Mouse (Mus musculus) ES-E14 (cell line): ENCODE measurements around the gene Nos1ap. TPM values are rescaled to one million over a fixed set of nuclear protein-coding genes. Genes with fewer than 3 reads are reported as not detected.
A peak's percentile ranks its signal among the peaks of the same experiment; 100 is the strongest.

Source experiments
- DNase-seq: peaks from one replicate; pipeline ENCODE4 v3.0.0-alpha.2; 2013; ENCODE audit warnings: low read depth, low spot score
- H3K27ac ChIP-seq: 2 replicates; pipeline ENCODE4 v1.5.1; 2012; ENCODE audit warnings: low read depth, mild to moderate bottlenecking, low read length, moderate library complexity, mixed read lengths; ENCODE audit not compliant: poor library complexity, insufficient read depth, severe bottlenecking
- H3K36me3 ChIP-seq: 2 replicates; pipeline ENCODE4 v1.6.1; 2012; ENCODE audit warnings: mild to moderate bottlenecking, low read length, moderate library complexity, mixed read lengths; ENCODE audit not compliant: control insufficient read depth, poor library complexity, insufficient read depth, severe bottlenecking
- H3K4me1 ChIP-seq, 2 experiments: fragments of 150-350 bp in 1 of 2; sonication (generic) in 1 of 2; 2 replicates each; pipeline ENCODE4 v1.6.1; 2012; ENCODE audit warnings: low read length in 2 of 2, mild to moderate bottlenecking in 1 of 2, mixed read lengths in 1 of 2; ENCODE audit not compliant: control insufficient read depth in 2 of 2, insufficient read depth in 2 of 2, poor library complexity in 1 of 2
- H3K4me3 ChIP-seq, 2 experiments: fragments of 150-350 bp in 1 of 2; sonication (generic) in 1 of 2; 2 replicates each; pipeline ENCODE4 v1.5.1; 2012; ENCODE audit warnings: low read length in 2 of 2, low read depth in 1 of 2, mild to moderate bottlenecking in 1 of 2, mixed read lengths in 1 of 2; ENCODE audit not compliant: insufficient read depth in 1 of 2, poor library complexity in 1 of 2, severe bottlenecking in 1 of 2
- H3K9ac ChIP-seq: 2 replicates; pipeline ENCODE4 v1.6.1; 2012; ENCODE audit warnings: low read depth, mild to moderate bottlenecking, low read length, mixed read lengths; ENCODE audit not compliant: poor library complexity, insufficient read depth, severe bottlenecking
- H3K9me3 ChIP-seq: fragments of 150-350 bp; sonication (generic); 2 replicates; pipeline ENCODE4 v1.6.1; 2012; ENCODE audit warnings: low read depth, mild to moderate bottlenecking, low read length; ENCODE audit not compliant: control insufficient read depth, insufficient read depth
- CHD2 ChIP-seq: IDR thresholded peaks from 2 replicates; pipeline ENCODE4 v1.6.1; 2014; ENCODE audit warnings: mild to moderate bottlenecking, low read depth, low read length, inconsistent platforms
- HCFC1 ChIP-seq: IDR thresholded peaks from 2 replicates; pipeline ENCODE4 v1.6.1; 2012; ENCODE audit warnings: low read length, inconsistent platforms, borderline replicate concordance; ENCODE audit not compliant: insufficient read depth
- MAFK ChIP-seq: IDR thresholded peaks from 2 replicates; pipeline ENCODE4 v1.6.1; 2014; ENCODE audit warnings: mild to moderate bottlenecking, low read depth, low read length, inconsistent platforms; ENCODE audit not compliant: insufficient read depth
- ZC3H11A ChIP-seq: IDR thresholded peaks from 2 replicates; pipeline ENCODE4 v1.6.1; 2012; ENCODE audit warnings: low read depth, mild to moderate bottlenecking, inconsistent platforms, low read length, borderline replicate concordance
- ZNF384 ChIP-seq: IDR thresholded peaks from 2 replicates; pipeline ENCODE4 v1.6.1; 2012; ENCODE audit warnings: low read depth, low read length, inconsistent platforms
- in situ Hi-C, 2 experiments: fragments of 600-800 bp; cut with MboI; formaldehyde crosslinking; loops; one replicate each; pipeline ENCODE4 v1.15.1; 2025; ENCODE audit warnings: low sequenced_read_pairs in 2 of 2, inconsistent platforms in 1 of 2; ENCODE audit not compliant: unreplicated experiment in 2 of 2
- total RNA-seq: library from RNA; depleted of rRNA; stranded (reverse); fragments of 300-350 nt; gene quantifications from 2 replicates; pipeline ENCODE4 v1.2.3, GENCODE M21; 2012

The Nos1ap gene
- total RNA-seq, 1 experiment = 0.49 TPM

DNA sequence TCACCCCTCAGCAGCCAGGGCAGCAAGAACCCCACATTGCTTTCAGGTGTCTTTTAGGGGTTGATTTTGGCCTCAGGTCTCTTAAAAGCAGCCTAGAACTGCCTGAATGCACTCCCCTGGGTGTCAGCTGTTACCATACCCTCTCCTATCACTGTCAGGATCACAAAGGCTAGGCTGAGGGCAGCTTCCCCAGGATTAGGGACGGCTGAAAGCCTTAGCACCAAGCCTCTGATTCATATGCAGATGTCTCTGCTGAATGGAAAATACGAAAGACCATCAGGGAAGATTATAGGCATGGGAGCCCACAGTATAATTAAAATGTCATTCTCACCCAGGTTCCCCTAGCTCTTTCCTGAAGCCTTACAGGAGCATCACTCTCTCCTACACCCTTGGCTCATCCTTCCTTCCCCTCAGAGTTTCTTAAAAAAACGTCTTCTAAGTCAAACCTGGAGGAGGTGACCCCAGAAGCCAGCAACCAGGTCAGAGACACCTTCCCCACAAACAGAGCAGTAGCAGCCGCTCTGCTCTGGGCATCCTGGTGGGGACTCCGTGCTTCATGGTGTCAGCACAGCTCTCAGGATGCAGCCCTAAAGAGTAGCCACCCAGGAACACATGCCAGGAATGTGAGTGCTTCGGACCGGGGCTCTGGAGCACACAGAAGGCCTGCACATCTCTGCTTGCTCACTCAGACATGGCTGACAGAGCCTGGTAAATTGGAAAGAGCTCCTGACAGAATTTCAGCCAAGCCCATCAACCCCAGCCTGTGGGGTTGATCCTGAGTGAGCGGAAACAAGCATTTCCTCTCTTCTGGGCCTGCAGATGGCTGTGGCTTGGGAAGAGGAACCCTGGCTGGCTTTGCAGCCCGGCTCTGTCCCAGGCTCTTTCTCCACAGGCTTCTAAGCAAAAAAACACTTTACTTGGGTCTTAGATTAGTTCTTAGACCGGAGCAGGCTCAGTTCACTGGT, 111.7 kb downstream of the Nos1ap start:
- in situ Hi-C loops = no loop called here

DNA sequence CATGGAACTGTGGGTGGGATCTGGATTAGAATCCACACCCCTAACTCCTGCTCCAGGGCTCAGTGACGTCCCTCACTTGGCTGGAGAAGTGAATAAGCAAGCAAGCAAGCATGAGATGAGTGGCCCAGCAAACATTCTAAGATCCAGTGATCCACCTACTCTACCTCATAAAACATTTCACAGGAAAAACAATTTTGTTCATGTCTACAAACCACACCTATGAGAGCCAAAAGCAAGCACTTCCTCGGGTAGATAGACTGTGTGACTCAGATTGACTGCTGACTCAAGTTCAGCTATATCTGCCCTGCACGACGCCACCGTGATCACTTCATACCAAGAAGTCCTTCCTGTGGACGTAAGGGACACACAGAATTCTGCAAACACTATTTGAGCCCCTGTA, 116.2 kb downstream of the Nos1ap start:
- H3K4me3 ChIP-seq = no peak overlapping the region
- H3K27ac ChIP-seq = no peak overlapping the region
- peaks cover 0 to 3% of the 10 kb centered on the region in 2 experiments; a peak in 1 of 4 replicates for H3K4me1 ChIP-seq
- in situ Hi-C loops = no loop called here
- H3K9me3 ChIP-seq = no peaks in the 10 kb centered on the region
- no peak for DNase-seq
- H3K36me3 ChIP-seq = no peaks in the 10 kb centered on the region
- no peak overlapping the region for H3K9ac ChIP-seq
- TF ChIP-seq MAFK = no peak

More for the DNA sequence above, 111.7 kb downstream of the Nos1ap start:
- peaks cover 0 to 6% of the 10 kb centered on the region in 2 experiments; a peak in 1 of 4 replicates for H3K4me1 ChIP-seq
- DNase-seq = peak; percentile 34
- no peaks in the 10 kb centered on the region for H3K9me3 ChIP-seq
- H3K4me3 ChIP-seq = no peak overlapping the region
- H3K9ac ChIP-seq = no peak overlapping the region
- TF ChIP-seq ZC3H11A = no peak
- TF ChIP-seq CHD2 = no peak
- no peak for TF ChIP-seq ZNF384
- TF ChIP-seq HCFC1 = no peak
- TF ChIP-seq MAFK = no peak
- H3K27ac ChIP-seq = no peak overlapping the region
- H3K36me3 ChIP-seq = no peaks in the 10 kb centered on the region

DNA sequence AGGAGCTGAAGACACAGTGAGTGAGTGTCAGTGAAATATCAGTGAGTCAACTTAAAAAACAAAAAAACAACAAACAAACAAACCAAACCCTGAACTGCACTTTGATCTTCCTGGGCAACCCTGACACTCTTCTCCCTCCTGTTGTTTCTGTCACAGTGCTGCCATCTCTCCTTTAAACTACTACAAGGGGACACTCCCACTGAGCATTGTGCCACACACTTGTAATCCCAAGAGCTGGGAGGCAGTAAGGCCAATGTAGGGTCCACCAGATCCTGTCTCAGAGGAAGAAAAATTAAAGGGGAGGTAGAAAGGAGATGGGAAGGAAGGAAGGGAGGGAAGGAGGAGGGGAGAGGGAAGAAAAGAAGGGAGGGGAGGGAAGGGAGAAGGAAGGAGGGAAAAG, 116.8 kb downstream of the Nos1ap start:
- no peaks in the 10 kb centered on the region for H3K9me3 ChIP-seq
- no peak overlapping the region for H3K4me3 ChIP-seq
- H3K27ac ChIP-seq = no peak overlapping the region
- H3K4me1 ChIP-seq = no peaks in the 10 kb centered on the region; a peak in 1 of 4 replicates
- TF ChIP-seq ZNF384 = no peak
- TF ChIP-seq CHD2 = no peak
- no peak for TF ChIP-seq ZC3H11A
- TF ChIP-seq MAFK = no peak
- in situ Hi-C loops = no loop called here
- H3K9ac ChIP-seq = no peak overlapping the region
- no peak for DNase-seq
- H3K36me3 ChIP-seq = no peaks in the 10 kb centered on the region

DNA sequence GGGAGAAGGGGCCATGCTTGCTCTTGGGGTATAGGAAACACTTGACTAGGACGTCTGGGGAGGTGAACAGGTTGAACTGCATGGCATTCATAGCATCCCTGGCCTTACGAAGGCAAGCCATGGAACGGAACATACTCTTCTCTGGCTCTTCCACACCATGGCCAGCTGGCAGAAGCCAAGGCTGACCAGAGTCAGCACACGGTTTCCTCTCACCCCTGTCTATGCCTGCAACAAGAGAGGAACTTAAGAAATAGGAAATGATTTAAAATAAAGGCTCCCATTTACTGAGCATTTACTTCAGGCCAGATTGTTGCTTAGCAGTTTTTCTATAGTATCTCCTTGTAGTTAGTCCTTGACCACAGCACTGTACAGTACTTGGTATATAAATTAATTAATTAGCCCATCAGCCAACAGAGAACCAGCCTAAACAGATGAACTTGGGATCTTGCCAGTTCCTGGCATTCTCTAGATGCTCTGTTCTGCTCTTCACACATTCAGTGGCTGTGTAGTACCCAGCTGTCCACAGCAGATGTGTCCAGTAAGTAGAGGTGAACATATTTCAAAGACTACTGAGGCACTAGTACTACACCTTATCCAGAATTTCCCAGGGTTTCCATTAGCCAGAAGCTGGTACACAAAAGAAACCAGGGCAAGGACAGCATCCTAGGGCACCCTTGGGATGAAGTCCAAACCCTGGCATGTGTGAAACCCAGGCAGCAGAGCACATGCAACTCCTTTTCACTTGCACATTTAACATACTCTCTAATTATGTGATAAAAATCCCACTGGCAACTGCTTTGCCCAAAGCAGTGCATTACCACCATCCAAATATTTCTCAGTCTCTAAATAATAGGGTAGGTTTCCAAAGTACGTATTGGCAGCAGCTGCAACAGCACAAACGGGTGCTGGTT, 123.3 kb downstream of the Nos1ap start:
- TF ChIP-seq ZNF384 (no peak), CHD2 (no peak), ZC3H11A (no peak), HCFC1 (no peak), MAFK (no peak)

More for the DNA sequence above, 123.3 kb downstream of the Nos1ap start:
- Histone ChIP-seq H3K27ac (no peak overlapping the region), H3K4me3 (no peak overlapping the region), H3K9ac (no peak overlapping the region), H3K4me1 (no peaks in the 10 kb centered on the region), H3K36me3 (no peaks in the 10 kb centered on the region), H3K9me3 (no peaks in the 10 kb centered on the region)
- in situ Hi-C loops = no loop called here
- no peak for DNase-seq
